Mouse (Mus musculus): ENCODE results near the gene Frmd4a. TPM values are rescaled to one million over a fixed set of nuclear protein-coding genes. Genes with fewer than 3 reads are reported as not detected.

Gene Frmd4a
- polyA plus RNA-seq, 1 experiment from 2014 or later = 16.8 TPM

GRCm38 (mm10) chr2:4445629-4446400 is 428.3 kb downstream of the Frmd4a start:
- H3K27me3 ChIP-seq (ENCODE audit: insufficient read depth, low read length) = no peaks in the 10 kb centered on the region
- TF ChIP-seq CTCF (IDR thresholded peaks at IDR 0.05; ENCODE audit: low read depth) = no peak
- WGBS = 76% methylated on average over 10 of the region's 10 CpGs
- no peak overlapping the region for H3K27ac ChIP-seq
- H3K4me3 ChIP-seq (replicated peaks; ENCODE audit: low read depth, low read length) = no peak overlapping the region
- no peak overlapping the region for H3K4me2 ChIP-seq (ENCODE audit: low read length)
- H3K4me1 ChIP-seq (replicated peaks; ENCODE audit: insufficient read depth, low read length) = peaks cover 5% of the 10 kb centered on the region; the same call in 1 of the 2 replicates
- no peak for ATAC-seq (replicated peaks; ENCODE audit: low FRiP score, low read depth)
- no peaks in the 10 kb centered on the region for H3K9me3 ChIP-seq (replicated peaks; ENCODE audit: low read length)
- no peak overlapping the region for H3K9ac ChIP-seq (ENCODE audit: low read depth, low read length)
- no peaks in the 10 kb centered on the region for H3K36me3 ChIP-seq (ENCODE audit: insufficient read depth, low read length)
- no peak for DNase-seq (ENCODE audit: low spot score)

DNA sequence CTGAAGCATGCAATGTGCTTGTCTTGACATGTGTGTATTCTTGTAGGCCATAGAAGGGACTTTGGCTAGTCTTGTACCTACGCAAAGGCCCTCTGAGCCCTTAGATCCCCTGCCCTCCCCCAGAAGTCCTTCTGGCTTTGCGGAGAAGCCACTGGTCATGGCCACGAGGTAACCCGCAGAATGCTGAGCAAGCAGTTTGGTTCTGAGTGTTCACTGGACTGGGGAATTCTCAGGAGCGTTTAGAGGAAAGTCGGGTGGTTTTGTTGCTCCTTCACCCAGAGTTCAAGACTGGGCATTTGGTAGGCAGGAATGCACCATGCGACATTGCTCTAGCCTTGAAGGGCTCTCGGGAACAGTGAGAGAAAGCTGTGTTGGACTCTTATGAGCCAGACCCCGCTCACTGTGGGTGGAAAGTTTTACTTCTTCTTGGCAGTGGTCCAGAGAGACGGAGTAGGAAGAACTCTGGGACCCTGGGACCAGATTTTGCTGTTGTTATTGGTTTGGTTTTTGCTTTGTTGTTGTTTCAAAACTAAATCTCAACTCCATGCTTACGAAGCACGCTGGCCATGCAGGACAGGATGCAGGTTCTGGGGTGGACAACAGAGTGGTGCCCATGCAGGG is 432.5 kb downstream of the Frmd4a start:
- peaks cover 20% of the 10 kb centered on the region for H3K4me1 ChIP-seq (replicated peaks; ENCODE audit: insufficient read depth, low read length)
- H3K9ac ChIP-seq (ENCODE audit: low read depth, low read length) = no peak overlapping the region
- no peaks in the 10 kb centered on the region for H3K36me3 ChIP-seq (ENCODE audit: insufficient read depth, low read length)
- peak overlapping the region; percentile 25 for H3K4me2 ChIP-seq (ENCODE audit: low read length)
- WGBS = 46% methylated on average over 12 of the region's 12 CpGs
- H3K9me3 ChIP-seq (replicated peaks; ENCODE audit: low read length) = no peaks in the 10 kb centered on the region
- peak; percentile 62 for DNase-seq (ENCODE audit: low spot score)
- no peak for TF ChIP-seq CTCF (IDR thresholded peaks at IDR 0.05; ENCODE audit: low read depth)
- H3K27ac ChIP-seq = no peak overlapping the region
- H3K4me3 ChIP-seq (replicated peaks; ENCODE audit: low read depth, low read length) = no peak overlapping the region
- no peak; the same call in 1 of the 2 replicates for ATAC-seq (replicated peaks; ENCODE audit: low FRiP score, low read depth)
- no peaks in the 10 kb centered on the region for H3K27me3 ChIP-seq (ENCODE audit: insufficient read depth, low read length)

- Histone ChIP-seq H3K4me3 (replicated peaks; ENCODE audit: low read depth, low read length) (no peak overlapping the region), H3K36me3 (ENCODE audit: insufficient read depth, low read length) (no peaks in the 10 kb centered on the region), H3K9me3 (replicated peaks; ENCODE audit: low read length) (no peaks in the 10 kb centered on the region), H3K27ac (peak overlapping the region; percentile 31; the same call in 1 of the 2 replicates), H3K27me3 (ENCODE audit: insufficient read depth, low read length) (no peaks in the 10 kb centered on the region), H3K4me1 (replicated peaks; ENCODE audit: insufficient read depth, low read length) (peaks cover 20% of the 10 kb centered on the region), H3K9ac (ENCODE audit: low read depth, low read length) (no peak overlapping the region), H3K4me2 (ENCODE audit: low read length) (no peak overlapping the region)
- peak; percentile 61; the same call in 1 of the 2 replicates for ATAC-seq (replicated peaks; ENCODE audit: low FRiP score, low read depth)
- 34% methylated on average over 12 of the region's 12 CpGs for WGBS
- TF ChIP-seq CTCF (IDR thresholded peaks at IDR 0.05; ENCODE audit: low read depth) = no peak
- DNase-seq (ENCODE audit: low spot score) = peak; percentile 73
These were observed 435.3 kb downstream of the Frmd4a start for GRCm38 (mm10) chr2:4452590-4453400.

DNA sequence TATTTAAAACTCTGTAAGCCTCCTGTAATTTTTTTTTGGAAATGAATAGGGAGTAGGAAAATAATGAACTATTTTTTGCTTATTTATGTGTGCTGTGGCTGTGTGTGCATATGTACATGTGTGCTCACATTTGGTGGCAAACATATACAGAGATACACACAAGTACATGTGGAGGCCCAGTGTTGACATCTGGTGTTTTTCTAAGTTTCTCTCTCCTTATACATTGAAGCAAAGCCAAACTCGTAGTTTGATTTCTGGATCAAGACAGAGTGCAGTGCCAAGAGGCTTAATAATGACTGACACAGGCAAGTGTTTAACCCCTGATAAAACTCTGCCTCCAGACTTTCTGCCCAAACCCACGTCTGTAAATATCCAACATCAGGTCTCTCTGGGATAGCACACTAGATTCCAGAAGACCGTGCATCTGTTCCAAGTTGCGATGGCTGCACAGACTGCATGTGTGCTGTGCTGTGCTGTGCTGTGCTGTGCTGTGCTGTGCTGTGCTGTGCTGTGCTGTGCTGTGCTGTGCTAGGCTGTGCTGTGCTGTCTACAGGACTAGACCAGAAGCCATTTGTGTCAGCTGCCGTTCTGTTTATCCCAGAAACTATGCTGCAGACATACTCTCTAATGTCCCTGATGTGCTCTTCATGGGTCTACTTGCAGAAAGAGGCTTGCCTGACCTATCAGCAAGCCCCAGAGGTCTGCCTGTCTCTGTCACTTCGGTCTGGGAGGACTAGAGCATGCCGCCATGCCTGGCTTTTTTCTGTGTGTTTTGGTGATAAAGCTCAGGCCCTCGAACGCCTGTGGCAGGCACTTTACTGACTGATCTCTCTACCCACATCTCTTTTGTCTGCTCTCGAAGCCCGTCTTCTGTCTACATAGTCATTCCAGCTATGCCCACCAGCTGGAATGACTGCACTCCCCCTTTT is 437.8 kb downstream of the Frmd4a start:
- TF ChIP-seq CTCF (IDR thresholded peaks at IDR 0.05; ENCODE audit: low read depth) = no peak
- no peak for ATAC-seq (replicated peaks; ENCODE audit: low FRiP score, low read depth)
- Histone ChIP-seq H3K27me3 (ENCODE audit: insufficient read depth, low read length) (no peaks in the 10 kb centered on the region), H3K4me3 (replicated peaks; ENCODE audit: low read depth, low read length) (no peak overlapping the region), H3K4me1 (replicated peaks; ENCODE audit: insufficient read depth, low read length) (peaks cover 15% of the 10 kb centered on the region; the same call in 1 of the 2 replicates), H3K36me3 (ENCODE audit: insufficient read depth, low read length) (no peaks in the 10 kb centered on the region), H3K27ac (no peak overlapping the region), H3K9me3 (replicated peaks; ENCODE audit: low read length) (no peaks in the 10 kb centered on the region), H3K9ac (ENCODE audit: low read depth, low read length) (no peak overlapping the region), H3K4me2 (ENCODE audit: low read length) (no peak overlapping the region)
- 81% methylated on average over 11 of the region's 11 CpGs for WGBS
- no peak for DNase-seq (ENCODE audit: low spot score)

- no peak for TF ChIP-seq CTCF (IDR thresholded peaks at IDR 0.05; ENCODE audit: low read depth)
- Histone ChIP-seq H3K9ac (ENCODE audit: low read depth, low read length) (no peak overlapping the region), H3K27ac (no peak overlapping the region), H3K4me3 (replicated peaks; ENCODE audit: low read depth, low read length) (no peak overlapping the region), H3K4me1 (replicated peaks; ENCODE audit: insufficient read depth, low read length) (0 out of 2 replicates have a peak, but pooled peaks cover 13% of the 10 kb centered on the region), H3K9me3 (replicated peaks; ENCODE audit: low read length) (no peaks in the 10 kb centered on the region), H3K4me2 (ENCODE audit: low read length) (no peak overlapping the region), H3K27me3 (ENCODE audit: insufficient read depth, low read length) (no peaks in the 10 kb centered on the region), H3K36me3 (ENCODE audit: insufficient read depth, low read length) (no peaks in the 10 kb centered on the region)
- DNase-seq (ENCODE audit: low spot score) (no peak), ATAC-seq (replicated peaks; ENCODE audit: low FRiP score, low read depth) (no peak)
- 65% methylated on average over 5 of the region's 5 CpGs for WGBS
These were observed 443.4 kb downstream of the Frmd4a start for GRCm38 (mm10) chr2:4460897-4461296.

Measured in kidney, postnatal 0 days (tissue).